Mouse (Mus musculus) E14TG2a.4 (cell line): Measurements from ENCODE around the gene Hoxc6.

ENCODE experiments used
- CTCF ChIP-seq: conservative IDR thresholded peaks from 2 replicates; pipeline ENCODE4 v1.5.1; 2014; ENCODE audit warnings: low read length
- NANOG ChIP-seq: IDR thresholded peaks from 2 replicates; pipeline ENCODE4 v1.6.1; 2014; ENCODE audit warnings: borderline replicate concordance, low read length, mixed read lengths
- POU5F1 ChIP-seq: IDR thresholded peaks from 2 replicates; pipeline ENCODE4 v1.6.1; 2014; ENCODE audit warnings: low read length, borderline replicate concordance

DNA sequence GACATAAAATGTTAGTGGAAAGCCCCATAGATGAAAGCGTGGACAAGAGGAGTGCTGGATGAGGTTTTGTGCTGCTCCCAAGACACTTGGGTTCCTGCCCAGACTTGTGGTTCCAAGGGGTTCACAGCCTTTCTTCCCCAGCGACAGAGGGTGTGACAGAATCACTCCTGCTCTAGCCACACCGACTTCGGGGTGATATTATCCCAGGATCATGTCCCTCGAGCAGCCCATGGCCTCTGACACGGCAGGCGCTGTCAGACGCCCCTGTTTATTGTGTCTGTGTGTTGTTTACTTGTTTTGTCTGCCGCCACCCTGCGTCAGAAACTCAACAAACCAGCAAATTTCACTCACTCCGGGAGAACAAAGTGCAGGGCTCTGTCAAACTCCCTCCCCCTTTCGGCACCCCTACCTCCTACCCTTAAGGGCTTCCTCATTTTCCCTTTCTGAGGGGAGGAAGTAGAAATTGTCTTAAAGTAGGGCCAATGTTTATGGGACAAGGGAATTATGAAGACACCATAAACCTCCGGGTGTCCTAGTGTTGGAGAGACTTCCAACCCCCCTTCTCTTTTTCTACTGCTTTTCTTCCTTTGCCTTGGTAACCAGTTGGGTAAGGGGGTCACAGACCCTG, 4.9 kb downstream of the Hoxc6 start:
- TF ChIP-seq CTCF: no peak
- no peak for TF ChIP-seq NANOG
- no peak for TF ChIP-seq POU5F1
